Mouse (Mus musculus) intestine, embryonic 16.5 days (tissue): ENCODE results near the gene Gdpd1. TPM values are rescaled to one million over a fixed set of nuclear protein-coding genes. Genes with fewer than 3 reads are reported as not detected.
A peak's percentile ranks its signal among the peaks of the same experiment; 100 is the strongest.
"Not testable (repeated sequence)": the region's sequence is repeated elsewhere in the genome, so short reads cannot be mapped to it uniquely, and the experiment has no call there.

ENCODE experiments used
- ATAC-seq: fragments of 200-750 bp; cut with Nextera tagmentation; 2 replicates; pipeline ENCODE4 v1.8.0; 2017; ENCODE audit warnings: moderate TSS enrichment, moderate library complexity
- H3K27ac ChIP-seq: fragments of 300-500 bp; sonication (generic); 2 replicates; pipeline ENCODE4 v1.5.1; 2014; ENCODE audit warnings: mild to moderate bottlenecking, low read length
- H3K27me3 ChIP-seq: fragments of 300-500 bp; sonication (generic); replicated peaks from 2 replicates; pipeline ENCODE4 v1.6.1; 2014; ENCODE audit warnings: low read length, control low read depth, mixed read lengths; ENCODE audit not compliant: control insufficient read depth, insufficient read depth
- H3K36me3 ChIP-seq: fragments of 300-500 bp; sonication (generic); 2 replicates; pipeline ENCODE4 v1.6.1; 2014; ENCODE audit warnings: low read length, control low read depth; ENCODE audit not compliant: control insufficient read depth, insufficient read depth
- H3K4me1 ChIP-seq: fragments of 300-500 bp; sonication (generic); 2 replicates; pipeline ENCODE4 v1.6.1; 2014; ENCODE audit warnings: low read length, control low read depth, mixed read lengths; ENCODE audit not compliant: control insufficient read depth, insufficient read depth
- H3K4me2 ChIP-seq: fragments of 300-500 bp; sonication (generic); 2 replicates; pipeline ENCODE4 v1.6.1; 2014; ENCODE audit warnings: low read depth, low read length, control low read depth
- H3K4me3 ChIP-seq: fragments of 300-500 bp; sonication (generic); 2 replicates; pipeline ENCODE4 v1.5.1; 2014; ENCODE audit warnings: mild to moderate bottlenecking, low read length
- H3K9ac ChIP-seq: fragments of 300-500 bp; sonication (generic); 2 replicates; pipeline ENCODE4 v1.6.1; 2014; ENCODE audit warnings: low read depth, low read length
- H3K9me3 ChIP-seq: fragments of 300-500 bp; sonication (generic); 2 replicates; pipeline ENCODE4 v1.6.1; 2016; ENCODE audit warnings: low read length, control low read depth; ENCODE audit not compliant: control insufficient read depth
- WGBS: fragments of 180-500 bp; shearing (Covaris S2); extraction: QIAGEN DNeasy Blood & Tissue Kit; methylation state at CpG from one replicate; pipeline ENCODE4 v1.1.7; 2014; 5-methylcytosine and 5-hydroxymethylcytosine counted together
- polyA plus RNA-seq: library from polyadenylated mRNA; unstranded; fragments of >200 nt; fragmentation: Nextera tagmentation; extraction: Ambion mirVana; gene quantifications from 2 replicates; pipeline ENCODE4 v1.2.1, GENCODE M21; 2015

Gene Gdpd1
- polyA plus RNA-seq, 1 experiment from 2014 or later, result 24.5 TPM

- peak overlapping the region; percentile 88; the same call in 1 of the 2 replicates for H3K9ac ChIP-seq
- peaks cover 13% of the 10 kb centered on the region for H3K4me1 ChIP-seq
- WGBS, result 83% methylated on average over 13 of the region's 13 CpGs
- peak overlapping the region; percentile 96 for H3K4me3 ChIP-seq
- H3K27ac ChIP-seq, result no peak overlapping the region
- no peaks in the 10 kb centered on the region for H3K9me3 ChIP-seq
- no peaks in the 10 kb centered on the region for H3K27me3 ChIP-seq
- no peaks in the 10 kb centered on the region for H3K36me3 ChIP-seq
- ATAC-seq, result no peak
- peak overlapping the region; percentile 79 for H3K4me2 ChIP-seq
Measured at GRCm38 (mm10) chr11:87085461-87085860, 11.6 kb upstream of the Gdpd1 start.

- no peak for ATAC-seq
- no peak overlapping the region for H3K27ac ChIP-seq
- 39% methylated on average over 1 of the region's 1 CpGs for WGBS
- H3K27me3 ChIP-seq, result no peaks in the 10 kb centered on the region
- H3K9ac ChIP-seq, result no peak overlapping the region
- no peaks in the 10 kb centered on the region for H3K36me3 ChIP-seq
- H3K4me1 ChIP-seq, result peaks cover 13% of the 10 kb centered on the region
- no peak overlapping the region for H3K4me3 ChIP-seq
- no peaks in the 10 kb centered on the region for H3K9me3 ChIP-seq
- H3K4me2 ChIP-seq, result no peak overlapping the region
Measured at GRCm38 (mm10) chr11:87083712-87084111, 9.8 kb upstream of the Gdpd1 start.

- Histone ChIP-seq H3K4me1 (peaks cover 3% of the 10 kb centered on the region; the same call in 1 of the 2 replicates), H3K4me2 (peak overlapping the region; percentile 91), H3K36me3 (peaks cover 2% of the 10 kb centered on the region; the same call in 1 of the 2 replicates), H3K27me3 (no peaks in the 10 kb centered on the region), H3K9ac (peak overlapping the region; percentile 76), H3K27ac (peak overlapping the region; percentile 53; the same call in 1 of the 2 replicates), H3K9me3 (no peaks in the 10 kb centered on the region), H3K4me3 (peak overlapping the region; percentile 61)
- ATAC-seq, result peak; percentile 79
- 2% methylated on average over 24 of the region's 24 CpGs for WGBS
Measured at GRCm38 (mm10) chr11:87073343-87073865, 458 bp downstream of the Gdpd1 start.

GRCm38 (mm10) chr11:87062087-87062486 is 11.8 kb downstream of the Gdpd1 start:
- Histone ChIP-seq H3K4me1 (no peaks in the 10 kb centered on the region), H3K36me3 (no peaks in the 10 kb centered on the region), H3K9ac (no peak overlapping the region), H3K27me3 (no peaks in the 10 kb centered on the region), H3K4me2 (no peak overlapping the region), H3K4me3 (no peak overlapping the region), H3K9me3 (no peaks in the 10 kb centered on the region), H3K27ac (no peak overlapping the region)
- peak; percentile 77 for ATAC-seq
- WGBS, result 40% methylated on average over 3 of the region's 3 CpGs

- Histone ChIP-seq H3K27me3 (no peaks in the 10 kb centered on the region), H3K9ac (no peak overlapping the region), H3K4me3 (no peak overlapping the region), H3K4me2 (no peak overlapping the region), H3K27ac (no peak overlapping the region), H3K9me3 (no peaks in the 10 kb centered on the region), H3K4me1 (no peaks in the 10 kb centered on the region; the same call in 1 of the 2 replicates), H3K36me3 (no peaks in the 10 kb centered on the region)
- WGBS, result 99% methylated on average over 2 of the region's 2 CpGs
- no peak for ATAC-seq
Measured at GRCm38 (mm10) chr11:87060410-87060809, 13.5 kb downstream of the Gdpd1 start.

GRCm38 (mm10) chr11:87056286-87056685 is 17.6 kb downstream of the Gdpd1 start:
- H3K36me3 ChIP-seq, result no peaks in the 10 kb centered on the region
- H3K4me2 ChIP-seq, result no peak overlapping the region
- no peak overlapping the region for H3K4me3 ChIP-seq
- H3K27ac ChIP-seq, result no peak overlapping the region
- no peaks in the 10 kb centered on the region; the same call in 1 of the 2 replicates for H3K4me1 ChIP-seq
- no peak overlapping the region for H3K9ac ChIP-seq
- no peaks in the 10 kb centered on the region for H3K27me3 ChIP-seq
- WGBS, result 78% methylated on average over 6 of the region's 6 CpGs
- no peaks in the 10 kb centered on the region for H3K9me3 ChIP-seq
- ATAC-seq, result no peak

GRCm38 (mm10) chr11:87048900-87049299 is 25.0 kb downstream of the Gdpd1 start:
- not testable (repeated sequence) for H3K4me2 ChIP-seq, H3K27ac ChIP-seq, H3K27me3 ChIP-seq, H3K4me1 ChIP-seq, H3K4me3 ChIP-seq, H3K9ac ChIP-seq, H3K36me3 ChIP-seq, H3K9me3 ChIP-seq
- ATAC-seq, result peak; percentile 52
- 79% methylated on average over 7 of the region's 7 CpGs for WGBS

- Histone ChIP-seq H3K4me2 (no peak overlapping the region), H3K9me3 (no peaks in the 10 kb centered on the region), H3K36me3 (no peaks in the 10 kb centered on the region; the same call in 1 of the 2 replicates), H3K4me3 (no peak overlapping the region), H3K27me3 (no peaks in the 10 kb centered on the region), H3K9ac (no peak overlapping the region), H3K4me1 (no peaks in the 10 kb centered on the region), H3K27ac (no peak overlapping the region)
- 87% methylated on average over 5 of the region's 5 CpGs for WGBS
- ATAC-seq, result no peak
Measured at GRCm38 (mm10) chr11:87046968-87047367, 26.9 kb downstream of the Gdpd1 start.

GRCm38 (mm10) chr11:87043052-87043451 is 30.8 kb downstream of the Gdpd1 start:
- Histone ChIP-seq H3K9ac (no peak overlapping the region), H3K4me1 (0 out of 2 replicates have a peak, but pooled peaks cover 3% of the 10 kb centered on the region), H3K27me3 (no peaks in the 10 kb centered on the region), H3K36me3 (no peaks in the 10 kb centered on the region; the same call in 1 of the 2 replicates), H3K27ac (no peak overlapping the region), H3K9me3 (no peaks in the 10 kb centered on the region), H3K4me3 (no peak overlapping the region), H3K4me2 (no peak overlapping the region)
- no peak for ATAC-seq
- 85% methylated on average over 3 of the region's 3 CpGs for WGBS
